Mouse (Mus musculus) ES-E14 (cell line): ENCODE data around the gene Gm27027.

Experiments used
- CHD2 ChIP-seq: IDR thresholded peaks from 2 replicates; pipeline ENCODE4 v1.6.1; 2014; ENCODE audit warnings: mild to moderate bottlenecking, low read depth, low read length, inconsistent platforms
- ZNF384 ChIP-seq: IDR thresholded peaks from 2 replicates; pipeline ENCODE4 v1.6.1; 2012; ENCODE audit warnings: low read depth, low read length, inconsistent platforms

DNA sequence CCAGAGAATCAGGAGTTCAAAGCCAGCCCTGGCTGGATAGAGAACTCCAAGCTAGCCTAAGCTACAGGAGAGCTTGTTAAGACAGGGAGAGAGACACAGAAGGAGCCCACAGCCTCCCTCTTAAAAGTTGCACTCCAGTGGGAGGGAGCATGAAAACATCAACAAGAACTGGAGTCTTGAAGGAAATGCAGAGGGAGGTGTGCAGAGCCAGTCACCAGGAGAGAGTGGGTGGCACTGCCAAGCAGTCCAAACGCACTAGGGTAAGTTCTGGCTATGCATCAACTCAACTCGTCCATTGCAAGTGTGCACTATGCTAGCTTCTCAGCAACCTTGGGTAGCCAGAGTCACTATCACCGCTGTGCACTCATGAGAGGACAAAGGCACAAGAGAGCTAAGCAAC, 37.9 kb downstream of the Gm27027 start:
- no peak for TF ChIP-seq CHD2
- TF ChIP-seq ZNF384: no peak
